Mouse (Mus musculus) bone marrow, adult 2 months (tissue): ENCODE results near the gene Hmgcll1.

Experiments
- CTCF ChIP-seq: fragments of 200-500 bp; IDR thresholded peaks from 2 replicates; pipeline ENCODE4 v1.5.1; 2011; ENCODE audit warnings: low read length, control low read depth; ENCODE audit not compliant: control insufficient read depth, insufficient read depth
- POLR2A ChIP-seq: fragments of 200-500 bp; IDR thresholded peaks from 2 replicates; pipeline ENCODE4 v1.6.1; 2011; ENCODE audit warnings: low read depth, mild to moderate bottlenecking, control low read depth, low read length, borderline replicate concordance; ENCODE audit not compliant: control insufficient read depth

- TF ChIP-seq POLR2A (no peak), CTCF (no peak)
Measured at GRCm38 (mm10) chr9:76172686-76173295, 158.1 kb downstream of the Hmgcll1 start.
